ENCODE assay signal across 1 mouse cellular context in genomic region chr5:34761509-34761908, GRCm38 (mm10).
A peak's percentile ranks its signal among the peaks of the same experiment; 100 is the strongest.
TF ChIP-seq lines count a peak whose summit lies in the region.

Htt (plus strand) TSS chr5:34761740.

TF ChIP-seq in CH12.LX, 34 proteins besides CTCF, POLR2A, EP300 and RAD21 (continued from another document):
- TF ChIP-seq ZMIZ1 (IDR thresholded peaks at IDR 0.05; ENCODE audit: low read depth, low read length) (peak; percentile 93), KAT2A (IDR thresholded peaks at IDR 0.05; ENCODE audit: insufficient replicate concordance, low read length) (peak; percentile 61; the same call in 1 of the 2 replicates), CHD1 (IDR thresholded peaks at IDR 0.05; ENCODE audit: low read depth, low read length) (no peak), MAFK (IDR thresholded peaks at IDR 0.05; ENCODE audit: insufficient replicate concordance, low read length) (no peak), POLR2AphosphoS2 (IDR thresholded peaks at IDR 0.05; ENCODE audit: low read depth, low read length) (peak; percentile 71; the same call in 1 of the 2 replicates), NELFE (IDR thresholded peaks at IDR 0.05; ENCODE audit: low read depth, low read length) (peak; percentile 94), CHD2 (IDR thresholded peaks at IDR 0.05; ENCODE audit: low read length) (no peak), RCOR1 (conservative IDR thresholded peaks at IDR 0.05; ENCODE audit: low read depth, low read length) (no peak), MAX (IDR thresholded peaks at IDR 0.05; ENCODE audit: low read length) (peak; percentile 53; the same call in 1 of the 2 replicates), JUND (conservative IDR thresholded peaks at IDR 0.05; ENCODE audit: low read depth, low read length) (no peak)
